Mouse (Mus musculus) spleen, postnatal 14 days (tissue): Measurements from ENCODE around the gene Kif1b.

Experiments
- DNase-seq, 2 experiments: peaks; one replicate each; pipeline ENCODE4 v3.0.0; 2021 to 2022; ENCODE audit warnings: low spot score in 2 of 2

The Kif1b gene

GRCm38 (mm10) chr4:149314275-149314837 lies 6.9 kb upstream of the Kif1b start:
- DNase-seq = no peak

GRCm38 (mm10) chr4:149313558-149314253 lies 6.2 kb upstream of the Kif1b start:
- DNase-seq = no peak

GRCm38 (mm10) chr4:149311996-149312395 lies 4.5 kb upstream of the Kif1b start:
- DNase-seq = no peak

GRCm38 (mm10) chr4:149308491-149308820 lies 963 bp upstream of the Kif1b start:
- DNase-seq = no peak

GRCm38 (mm10) chr4:149306712-149307595 lies 539 bp downstream of the Kif1b start:
- peak in 1 of 2 experiments; percentile 4 for DNase-seq

- no peak for DNase-seq
Observed at GRCm38 (mm10) chr4:149305761-149306711, 1.5 kb downstream of the Kif1b start.

- DNase-seq = no peak
Observed at GRCm38 (mm10) chr4:149304466-149304865, 3.0 kb downstream of the Kif1b start.

GRCm38 (mm10) chr4:149303502-149303901 lies 4.0 kb downstream of the Kif1b start:
- no peak for DNase-seq

GRCm38 (mm10) chr4:149302751-149303150 lies 4.7 kb downstream of the Kif1b start:
- no peak for DNase-seq

GRCm38 (mm10) chr4:149302136-149302535 lies 5.4 kb downstream of the Kif1b start:
- no peak for DNase-seq

GRCm38 (mm10) chr4:149296501-149296900 lies 11.0 kb downstream of the Kif1b start:
- DNase-seq = no peak

- DNase-seq = no peak
Observed at GRCm38 (mm10) chr4:149292984-149293383, 14.5 kb downstream of the Kif1b start.

GRCm38 (mm10) chr4:149291061-149291460 lies 16.4 kb downstream of the Kif1b start:
- DNase-seq = no peak

GRCm38 (mm10) chr4:149290157-149290750 lies 17.2 kb downstream of the Kif1b start:
- no peak for DNase-seq

GRCm38 (mm10) chr4:149286287-149287137 lies 21.0 kb downstream of the Kif1b start:
- DNase-seq = no peak

GRCm38 (mm10) chr4:149285691-149286090 lies 21.8 kb downstream of the Kif1b start:
- DNase-seq = no peak

- DNase-seq = no peak
Observed at GRCm38 (mm10) chr4:149283018-149283417, 24.5 kb downstream of the Kif1b start.

GRCm38 (mm10) chr4:149282025-149282738 lies 25.3 kb downstream of the Kif1b start:
- no peak for DNase-seq

- no peak for DNase-seq
Observed at GRCm38 (mm10) chr4:149277571-149277970, 29.9 kb downstream of the Kif1b start.

GRCm38 (mm10) chr4:149273128-149273527 lies 34.4 kb downstream of the Kif1b start:
- no peak for DNase-seq
